22 mouse cellular contexts compared by ENCODE assay signal in genomic region chr6:5750079-5750711, GRCm38 (mm10). TPM values are rescaled to one million over a fixed set of nuclear protein-coding genes. Genes with fewer than 3 reads are reported as not detected.
DNase-seq lines count a peak whose midpoint lies in the region; ATAC-seq and TF ChIP-seq lines count a peak whose summit lies in the region.
"Had no signal": no experiment of that assay in that cellular context is flagged by ENCODE, and none has a peak within 500 bp of the region (broad histone marks: within the 10 kb centered on the region; RNA-seq: fewer than 3 reads in every experiment).

No protein-coding gene starts in this region.

- H3K4me2 ChIP-seq in heart, embryonic 13.5 days, result no peak overlapping the region
- no peak overlapping the region for H3K4me2 ChIP-seq in kidney, embryonic 16.5 days (replicated peaks; ENCODE audit: low read depth, low read length)
- H3K4me2 ChIP-seq: hindbrain, embryonic 13.5 days; liver, embryonic 11.5 days; stomach, embryonic 15.5 days had no signal

- TF ChIP-seq POLR2A in embryonic fibroblast, embryonic 13.5 days (IDR thresholded peaks at IDR 0.05; ENCODE audit: low read depth, low read length), result no peak
- no peak for TF ChIP-seq POLR2A in olfactory bulb, adult 2 months (IDR thresholded peaks at IDR 0.05; ENCODE audit: insufficient read depth, low read depth, low read length)

- no peak for TF ChIP-seq CTCF in embryonic fibroblast, embryonic 13.5 days (IDR thresholded peaks at IDR 0.05; ENCODE audit: borderline replicate concordance, insufficient read depth, low read length)
- TF ChIP-seq CTCF in olfactory bulb, adult 2 months (IDR thresholded peaks at IDR 0.05; ENCODE audit: insufficient read depth, low read depth, low read length), result no peak

- intact Hi-C loops in heart, postnatal 14 days (cut with DNase I), result no loop called here

- H3K9me3 ChIP-seq in heart, embryonic 13.5 days, result no peaks in the 10 kb centered on the region; the same call in 1 of the 2 replicates
- H3K9me3 ChIP-seq in kidney, embryonic 16.5 days (ENCODE audit: low read length), result no peaks in the 10 kb centered on the region
- H3K9me3 ChIP-seq: hindbrain, embryonic 13.5 days; stomach, embryonic 15.5 days had no signal

- no peaks in the 10 kb centered on the region for H3K36me3 ChIP-seq in heart, embryonic 13.5 days
- no peaks in the 10 kb centered on the region for H3K36me3 ChIP-seq in kidney, embryonic 16.5 days (ENCODE audit: insufficient read depth, low read length)
- H3K36me3 ChIP-seq: hindbrain, embryonic 13.5 days; stomach, embryonic 15.5 days had no signal

- H3K27me3 ChIP-seq in heart, embryonic 13.5 days (replicated peaks), result no peaks in the 10 kb centered on the region
- no peaks in the 10 kb centered on the region for H3K27me3 ChIP-seq in kidney, embryonic 16.5 days (ENCODE audit: insufficient read depth, low read length)
- H3K27me3 ChIP-seq: hindbrain, embryonic 13.5 days; stomach, embryonic 15.5 days had no signal

- H3K4me1 ChIP-seq in heart, embryonic 13.5 days, result peaks cover 15% of the 10 kb centered on the region
- H3K4me1 ChIP-seq in kidney, embryonic 16.5 days (ENCODE audit: insufficient read depth, low read length), result no peaks in the 10 kb centered on the region
- H3K4me1 ChIP-seq in embryonic fibroblast, embryonic 13.5 days (ENCODE audit: control insufficient read depth, insufficient read depth, low read length), result peaks cover 4% of the 10 kb centered on the region
- peaks cover 13% of the 10 kb centered on the region for H3K4me1 ChIP-seq in olfactory bulb, adult 2 months (ENCODE audit: control insufficient read depth, insufficient read depth, low read length)
- H3K4me1 ChIP-seq: stomach, embryonic 15.5 days had no signal

- no peak overlapping the region for H3K9ac ChIP-seq in heart, embryonic 13.5 days
- no peak overlapping the region for H3K9ac ChIP-seq in kidney, embryonic 16.5 days (replicated peaks; ENCODE audit: low read length)
- H3K9ac ChIP-seq: forebrain, postnatal 0 days; hindbrain, embryonic 13.5 days; stomach, embryonic 15.5 days had no signal

- H3K27ac ChIP-seq in heart, embryonic 13.5 days (replicated peaks), result 0 out of 2 replicates have a peak overlapping the region, but pooled peaks have one; percentile 24
- no peak overlapping the region for H3K27ac ChIP-seq in kidney, embryonic 16.5 days (ENCODE audit: low read length)
- peak overlapping the region; percentile 54; the same call in 1 of the 2 replicates for H3K27ac ChIP-seq in embryonic fibroblast, embryonic 13.5 days (ENCODE audit: insufficient read depth, low read length)
- peak overlapping the region; percentile 50; the same call in 1 of the 2 replicates for H3K27ac ChIP-seq in olfactory bulb, adult 2 months (ENCODE audit: insufficient read depth, low read depth, low read length)
- H3K27ac ChIP-seq: hindbrain, embryonic 13.5 days; kidney, postnatal 0 days; stomach, embryonic 15.5 days had no signal

- ATAC-seq in heart, embryonic 13.5 days (ENCODE audit: extremely low read depth, insufficient number of reproducible peaks, low FRiP score, low TSS enrichment), result no peak
- peak; percentile 74 for ATAC-seq in kidney, embryonic 16.5 days (ENCODE audit: low FRiP score, low TSS enrichment)
- ATAC-seq: forebrain, postnatal 0 days; inflammation-experienced regulatory T-cells, adult 6 months; midbrain, embryonic 16.5 days had no signal

- DNase-seq in heart, postnatal 14 days, result no peak
- DNase-seq in kidney, adult 18-20 months, result no peak
- no peak for DNase-seq in testis, postnatal 14 days (ENCODE audit: low spot score)
- DNase-seq: B cell, adult 2 months; cerebellum, adult 18-20 months; cerebellum, postnatal 25 days; embryo, embryonic 11 days; forebrain, postnatal 0 days; lung, adult 18-20 months; retina, postnatal 1 day; thymus, adult 2 months had no signal

- H3K4me3 ChIP-seq in heart, embryonic 13.5 days, result no peak overlapping the region
- H3K4me3 ChIP-seq in kidney, embryonic 16.5 days (ENCODE audit: low read length), result no peak overlapping the region
- H3K4me3 ChIP-seq in embryonic fibroblast, embryonic 13.5 days (ENCODE audit: insufficient read depth, low read length), result no peak overlapping the region
- H3K4me3 ChIP-seq in olfactory bulb, adult 2 months (ENCODE audit: insufficient read depth, low read depth, low read length), result no peak overlapping the region
- H3K4me3 ChIP-seq: hindbrain, embryonic 13.5 days; stomach, embryonic 15.5 days had no signal

- WGBS in heart, embryonic 13.5 days, result 54% methylated on average over 6 of the region's 6 CpGs
- WGBS in kidney, embryonic 16.5 days, result 50% methylated on average over 6 of the region's 6 CpGs
- 73% methylated on average over 6 of the region's 6 CpGs for WGBS in olfactory bulb, adult 2 months

RNA-seq across cellular contexts. Expression of gene Dync1i1, which starts 24.8 kb away (rescaled TPM):
- 2.9 and 3.4 TPM in 2 replicates for polyA plus RNA-seq in heart, embryonic 13.5 days (2015; fragmentation: Nextera tagmentation; extraction: Ambion mirVana)
- under 1 TPM; 0.56 to 0.62 TPM for total RNA-seq in heart, postnatal 14 days (2021)
- 3.2 and 3.8 TPM in 2 replicates for polyA plus RNA-seq in kidney, embryonic 16.5 days (2015; fragmentation: Nextera tagmentation; extraction: Ambion mirVana)
- polyA plus RNA-seq in embryonic fibroblast, embryonic 13.5 days (2011; ENCODE audit: insufficient read length, low read depth, missing spikeins), result 0.32 and 1.4 TPM in 2 replicates
- polyA plus RNA-seq in olfactory bulb, adult 2 months (2012; ENCODE audit: insufficient read depth, insufficient read length, low replicate concordance, missing spikeins), result 116 TPM in 1 of 2 replicates, not detected in the other
- total RNA-seq: megakaryocyte-erythroid progenitor cell, adult 5-6 weeks had no signal
- polyA plus RNA-seq: inflammation-experienced regulatory T-cells, adult 6 months had no signal
